Mouse (Mus musculus): Measurements from ENCODE around the gene Olfr308. TPM values are rescaled to one million over a fixed set of nuclear protein-coding genes. Genes with fewer than 3 reads are reported as not detected.
"Not testable (repeated sequence)": the region's sequence is repeated elsewhere in the genome, so short reads cannot be mapped to it uniquely, and the experiment has no call there.

Gene Olfr308
- total RNA-seq (2022) = not detected

DNA sequence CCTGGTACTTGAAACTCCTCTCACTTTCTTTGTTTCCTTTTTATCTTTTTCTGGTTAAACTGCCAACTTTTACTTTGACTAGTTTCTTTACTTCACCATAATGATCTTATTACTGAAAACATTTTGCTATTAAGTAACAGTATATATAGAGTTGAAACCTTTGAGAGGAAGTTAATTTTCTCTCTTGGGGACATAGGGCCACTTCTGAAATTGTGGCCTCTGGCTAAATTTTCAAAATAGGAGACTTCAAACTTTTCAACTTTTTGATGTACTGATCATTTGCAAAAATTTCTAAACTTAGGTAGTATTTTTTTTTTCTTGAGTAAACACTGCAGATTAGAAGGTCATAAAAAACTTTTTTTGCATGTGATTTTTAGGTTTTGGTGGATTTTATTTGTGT, at the start of gene Olfr308:
TSS of gene Olfr308 (minus strand) at position 101 of the 400 bp plus-strand sequence.
- no peak for DNase-seq

DNA sequence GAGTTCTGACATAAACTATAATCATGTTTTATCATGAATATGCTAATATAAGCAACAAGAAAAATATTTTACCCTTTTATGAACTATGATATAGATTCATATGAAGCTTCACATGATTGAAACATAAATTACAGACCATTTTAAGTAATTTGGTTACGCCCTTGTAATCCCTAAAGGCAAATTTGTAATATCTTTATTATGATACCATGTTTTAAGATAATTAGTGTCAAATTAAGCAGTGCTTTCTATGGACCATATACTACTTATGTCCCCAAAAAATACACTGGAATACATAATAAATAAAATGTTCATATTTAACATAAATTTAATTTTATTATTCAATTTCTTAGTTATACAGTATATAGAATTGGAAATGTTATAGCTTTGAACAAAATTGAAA, 41.4 kb upstream of the Olfr308 start, which contains the start of gene Olfr305:
TSS of gene Olfr305 (minus strand) at position 101 of the 400 bp plus-strand sequence.
- no peak for DNase-seq

GRCm38 (mm10) chr7:86346296-86346695, 20.9 kb upstream of the Olfr308 start:
- DNase-seq = not testable (repeated sequence)

DNA sequence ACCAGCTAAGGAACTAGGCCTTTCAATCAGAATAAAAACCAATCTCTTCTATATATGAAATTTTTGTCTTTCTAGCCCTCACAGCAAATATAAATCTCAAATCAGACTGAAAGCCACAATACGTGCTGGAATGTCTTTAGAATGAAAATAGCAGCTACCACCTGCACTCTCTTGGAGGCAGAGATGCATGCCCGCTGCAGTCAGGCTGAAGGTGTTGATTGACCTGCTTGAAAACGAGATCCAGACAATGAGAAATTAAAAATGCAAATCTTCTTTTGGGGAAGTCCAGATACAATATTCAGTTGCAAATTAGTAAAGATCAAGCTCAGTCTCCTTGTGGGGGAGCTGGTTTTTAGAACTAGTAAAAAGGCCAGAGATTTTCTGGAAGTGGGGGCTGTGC, 18.8 kb upstream of the Olfr308 start:
- DNase-seq = no peak

GRCm38 (mm10) chr7:86342881-86343565, 17.6 kb upstream of the Olfr308 start:
- no peak for DNase-seq

DNA sequence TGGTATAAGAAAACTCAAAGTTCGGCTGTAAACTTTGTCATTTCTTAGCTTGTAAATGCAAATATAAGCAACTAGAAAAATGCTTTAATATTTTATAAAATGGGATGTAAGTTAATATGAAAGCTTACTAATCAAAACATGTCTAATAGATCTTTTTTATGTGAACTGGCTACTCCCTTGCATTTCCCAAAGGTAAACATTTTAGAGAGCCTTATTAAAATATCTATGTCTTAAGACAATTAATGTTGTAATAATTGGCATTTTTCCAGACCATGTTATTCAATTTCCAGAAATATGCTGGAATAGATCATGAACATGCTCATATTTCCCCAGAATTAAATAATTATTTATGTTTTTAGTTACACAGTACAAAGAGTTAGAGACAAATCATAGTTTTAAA, 12.1 kb upstream of the Olfr308 start, which contains the start of gene Olfr307:
TSS of gene Olfr307 (minus strand) at position 101 of the 400 bp plus-strand sequence.
- no peak for DNase-seq

DNA sequence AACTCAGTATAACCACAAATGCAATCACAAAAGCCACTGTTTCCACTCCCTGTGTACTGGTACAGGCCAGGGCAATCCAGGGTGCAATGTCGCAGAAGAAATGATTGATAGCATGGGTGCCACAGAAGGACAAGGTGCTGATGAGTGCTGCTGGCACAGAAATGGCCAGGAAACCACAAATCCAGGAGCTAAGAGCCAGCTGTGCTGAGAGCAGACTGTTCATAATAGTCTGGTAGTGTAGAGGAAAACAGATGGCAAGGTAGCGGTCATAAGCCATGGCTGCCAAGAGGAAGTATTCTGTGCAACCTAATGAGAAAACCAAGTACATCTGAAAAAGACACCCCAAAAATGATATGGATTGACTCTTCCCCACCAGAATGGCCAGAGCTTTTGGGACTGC, 4.1 kb downstream of the Olfr308 start:
- no peak for DNase-seq

GRCm38 (mm10) chr7:86313608-86314007, 11.8 kb downstream of the Olfr308 start, which contains the start of gene Olfr309:
Gene Olfr309, minus strand, starts transcription at chr7:86313708.
- no peak for DNase-seq

GRCm38 (mm10) chr7:86277072-86277471, 48.4 kb downstream of the Olfr308 start, which contains the start of gene Olfr310:
Gene Olfr310, minus strand, starts transcription at chr7:86277172.
- DNase-seq = no peak

Small RNA genes lying within 50 kb of the gene (microRNA-seq; reads per million reads assigned to microRNA genes)
- gene Gm23192 = 0 reads per million in 2 experiments

Other genes with a start within 250 kb of the Olfr308 start
- gene Vmn2r75, start 153.9 kb downstream of the Olfr308 start, total RNA-seq (2022) = not detected
- not detected for gene Vmn2r76, start 79.3 kb downstream of the Olfr308 start, total RNA-seq (2022)
- gene Olfr310, start 48.5 kb downstream of the Olfr308 start, total RNA-seq (2022) = not detected
- not detected for gene Olfr309, start 11.9 kb downstream of the Olfr308 start, total RNA-seq (2022)
- gene Olfr307, start 12.0 kb upstream of the Olfr308 start, total RNA-seq (2022) = not detected
- gene Olfr305, start 41.3 kb upstream of the Olfr308 start, total RNA-seq (2022) = not detected
- gene Olfr304, start 61.0 kb upstream of the Olfr308 start, total RNA-seq (2022) = not detected
- not detected for gene Olfr303, start 72.2 kb upstream of the Olfr308 start, total RNA-seq (2022)
- gene Olfr301, start 78.2 kb upstream of the Olfr308 start, total RNA-seq (2022) = not detected
- gene Olfr299, start 134.3 kb upstream of the Olfr308 start, total RNA-seq (2022) = not detected
- not detected for gene Olfr298, start 166.9 kb upstream of the Olfr308 start, total RNA-seq (2022)
- not detected for gene Olfr297, start 194.3 kb upstream of the Olfr308 start, total RNA-seq (2022)